Mouse (Mus musculus): ENCODE measurements around the gene Pcyt1a. TPM values are rescaled to one million over a fixed set of nuclear protein-coding genes. Genes with fewer than 3 reads are reported as not detected.

Gene Pcyt1a
- polyA plus RNA-seq, 1 experiment from 2014 or later: 37.0 TPM

- no peak overlapping the region for H3K9ac ChIP-seq (ENCODE audit: low read depth, low read length)
- H3K4me1 ChIP-seq (replicated peaks; ENCODE audit: control insufficient read depth, insufficient read depth, low read length): peaks cover 63% of the 10 kb centered on the region
- H3K27ac ChIP-seq (ENCODE audit: low read depth, low read length): peak overlapping the region; percentile 97
- 86% methylated on average over 8 of the region's 8 CpGs for WGBS
- ATAC-seq (replicated peaks; ENCODE audit: low FRiP score) (no peak), DNase-seq (ENCODE audit: low spot score) (no peak)
- H3K27me3 ChIP-seq (replicated peaks; ENCODE audit: control insufficient read depth, insufficient read depth, low read length): no peaks in the 10 kb centered on the region
- H3K36me3 ChIP-seq (ENCODE audit: control insufficient read depth, insufficient read depth, low read length): no peaks in the 10 kb centered on the region
- H3K9me3 ChIP-seq (ENCODE audit: control insufficient read depth, low read length): no peaks in the 10 kb centered on the region
- no peak overlapping the region for H3K4me3 ChIP-seq (ENCODE audit: low read depth, low read length)
- 0 out of 2 replicates have a peak overlapping the region, but pooled peaks have one; percentile 6 for H3K4me2 ChIP-seq
These were observed 81.2 kb downstream of the Pcyt1a start for GRCm38 (mm10) chr16:32511827-32512490.

GRCm38 (mm10) chr16:32512921-32513320 is 82.2 kb downstream of the Pcyt1a start:
- Histone ChIP-seq H3K4me1 (replicated peaks; ENCODE audit: control insufficient read depth, insufficient read depth, low read length) (peaks cover 55% of the 10 kb centered on the region), H3K9me3 (ENCODE audit: control insufficient read depth, low read length) (no peaks in the 10 kb centered on the region), H3K4me2 (no peak overlapping the region), H3K9ac (ENCODE audit: low read depth, low read length) (peak overlapping the region; percentile 17; the same call in 1 of the 2 replicates), H3K27ac (ENCODE audit: low read depth, low read length) (peak overlapping the region; percentile 13; the same call in 1 of the 2 replicates), H3K36me3 (ENCODE audit: control insufficient read depth, insufficient read depth, low read length) (no peaks in the 10 kb centered on the region), H3K27me3 (replicated peaks; ENCODE audit: control insufficient read depth, insufficient read depth, low read length) (no peaks in the 10 kb centered on the region), H3K4me3 (ENCODE audit: low read depth, low read length) (no peak overlapping the region)
- 84% methylated on average over 3 of the region's 3 CpGs for WGBS
- DNase-seq (ENCODE audit: low spot score) (no peak), ATAC-seq (replicated peaks; ENCODE audit: low FRiP score) (no peak)

- no peak for DNase-seq (ENCODE audit: low spot score)
- Histone ChIP-seq H3K4me3 (ENCODE audit: low read depth, low read length) (no peak overlapping the region), H3K27me3 (replicated peaks; ENCODE audit: control insufficient read depth, insufficient read depth, low read length) (no peaks in the 10 kb centered on the region), H3K27ac (ENCODE audit: low read depth, low read length) (no peak overlapping the region), H3K9me3 (ENCODE audit: control insufficient read depth, low read length) (no peaks in the 10 kb centered on the region), H3K9ac (ENCODE audit: low read depth, low read length) (no peak overlapping the region), H3K36me3 (ENCODE audit: control insufficient read depth, insufficient read depth, low read length) (no peaks in the 10 kb centered on the region), H3K4me1 (replicated peaks; ENCODE audit: control insufficient read depth, insufficient read depth, low read length) (peaks cover 52% of the 10 kb centered on the region), H3K4me2 (no peak overlapping the region)
- WGBS: 95% methylated on average over 6 of the region's 6 CpGs
- ATAC-seq (replicated peaks; ENCODE audit: low FRiP score): no peak
These were observed 82.7 kb downstream of the Pcyt1a start for GRCm38 (mm10) chr16:32513401-32513800.

- H3K9ac ChIP-seq (ENCODE audit: low read depth, low read length): no peak overlapping the region
- 89% methylated on average over 6 of the region's 6 CpGs for WGBS
- H3K4me3 ChIP-seq (ENCODE audit: low read depth, low read length): no peak overlapping the region
- no peaks in the 10 kb centered on the region for H3K27me3 ChIP-seq (replicated peaks; ENCODE audit: control insufficient read depth, insufficient read depth, low read length)
- DNase-seq (ENCODE audit: low spot score): no peak
- peaks cover 47% of the 10 kb centered on the region for H3K4me1 ChIP-seq (replicated peaks; ENCODE audit: control insufficient read depth, insufficient read depth, low read length)
- no peak overlapping the region for H3K4me2 ChIP-seq
- no peaks in the 10 kb centered on the region for H3K36me3 ChIP-seq (ENCODE audit: control insufficient read depth, insufficient read depth, low read length)
- no peak for ATAC-seq (replicated peaks; ENCODE audit: low FRiP score)
- H3K9me3 ChIP-seq (ENCODE audit: control insufficient read depth, low read length): no peaks in the 10 kb centered on the region
- H3K27ac ChIP-seq (ENCODE audit: low read depth, low read length): 0 out of 2 replicates have a peak overlapping the region, but pooled peaks have one; percentile 16
These were observed 83.2 kb downstream of the Pcyt1a start for GRCm38 (mm10) chr16:32513948-32514347.

- Histone ChIP-seq H3K27ac (ENCODE audit: low read depth, low read length) (peak overlapping the region; percentile 65; the same call in 1 of the 2 replicates), H3K4me3 (ENCODE audit: low read depth, low read length) (no peak overlapping the region), H3K9ac (ENCODE audit: low read depth, low read length) (peak overlapping the region; percentile 55), H3K27me3 (replicated peaks; ENCODE audit: control insufficient read depth, insufficient read depth, low read length) (no peaks in the 10 kb centered on the region), H3K4me1 (replicated peaks; ENCODE audit: control insufficient read depth, insufficient read depth, low read length) (peaks cover 41% of the 10 kb centered on the region), H3K4me2 (peak overlapping the region; percentile 52), H3K9me3 (ENCODE audit: control insufficient read depth, low read length) (no peaks in the 10 kb centered on the region), H3K36me3 (ENCODE audit: control insufficient read depth, insufficient read depth, low read length) (no peaks in the 10 kb centered on the region)
- peak; percentile 82 for ATAC-seq (replicated peaks; ENCODE audit: low FRiP score)
- WGBS: 33% methylated on average over 21 of the region's 21 CpGs
- peak; percentile 64 for DNase-seq (ENCODE audit: low spot score)
These were observed 85.6 kb downstream of the Pcyt1a start for GRCm38 (mm10) chr16:32516006-32516962.

- ATAC-seq (replicated peaks; ENCODE audit: low FRiP score): no peak
- no peak overlapping the region for H3K4me2 ChIP-seq
- WGBS: 78% methylated on average over 12 of the region's 12 CpGs
- H3K4me3 ChIP-seq (ENCODE audit: low read depth, low read length): no peak overlapping the region
- H3K9ac ChIP-seq (ENCODE audit: low read depth, low read length): no peak overlapping the region
- H3K27ac ChIP-seq (ENCODE audit: low read depth, low read length): no peak overlapping the region
- H3K36me3 ChIP-seq (ENCODE audit: control insufficient read depth, insufficient read depth, low read length): no peaks in the 10 kb centered on the region
- DNase-seq (ENCODE audit: low spot score): no peak
- H3K4me1 ChIP-seq (replicated peaks; ENCODE audit: control insufficient read depth, insufficient read depth, low read length): peaks cover 24% of the 10 kb centered on the region
- H3K27me3 ChIP-seq (replicated peaks; ENCODE audit: control insufficient read depth, insufficient read depth, low read length): no peaks in the 10 kb centered on the region
- H3K9me3 ChIP-seq (ENCODE audit: control insufficient read depth, low read length): no peaks in the 10 kb centered on the region
These were observed 87.2 kb downstream of the Pcyt1a start for GRCm38 (mm10) chr16:32517785-32518481.

GRCm38 (mm10) chr16:32519656-32520371 is 89.1 kb downstream of the Pcyt1a start:
- ATAC-seq (replicated peaks; ENCODE audit: low FRiP score) (peak; percentile 61), DNase-seq (ENCODE audit: low spot score) (peak; percentile 33)
- Histone ChIP-seq H3K4me3 (ENCODE audit: low read depth, low read length) (no peak overlapping the region), H3K27me3 (replicated peaks; ENCODE audit: control insufficient read depth, insufficient read depth, low read length) (no peaks in the 10 kb centered on the region), H3K9ac (ENCODE audit: low read depth, low read length) (no peak overlapping the region), H3K4me1 (replicated peaks; ENCODE audit: control insufficient read depth, insufficient read depth, low read length) (peaks cover 25% of the 10 kb centered on the region), H3K4me2 (no peak overlapping the region; the same call in 1 of the 2 replicates), H3K27ac (ENCODE audit: low read depth, low read length) (peak overlapping the region; percentile 26), H3K36me3 (ENCODE audit: control insufficient read depth, insufficient read depth, low read length) (no peaks in the 10 kb centered on the region), H3K9me3 (ENCODE audit: control insufficient read depth, low read length) (no peaks in the 10 kb centered on the region)
- 68% methylated on average over 15 of the region's 15 CpGs for WGBS

- no peaks in the 10 kb centered on the region for H3K36me3 ChIP-seq (ENCODE audit: control insufficient read depth, insufficient read depth, low read length)
- WGBS: 39% methylated on average over 9 of the region's 9 CpGs
- H3K4me3 ChIP-seq (ENCODE audit: low read depth, low read length): no peak overlapping the region
- no peak overlapping the region; the same call in 1 of the 2 replicates for H3K4me2 ChIP-seq
- ATAC-seq (replicated peaks; ENCODE audit: low FRiP score) (peak; percentile 65), DNase-seq (ENCODE audit: low spot score) (no peak)
- H3K9me3 ChIP-seq (ENCODE audit: control insufficient read depth, low read length): no peaks in the 10 kb centered on the region
- H3K9ac ChIP-seq (ENCODE audit: low read depth, low read length): no peak overlapping the region
- H3K27me3 ChIP-seq (replicated peaks; ENCODE audit: control insufficient read depth, insufficient read depth, low read length): no peaks in the 10 kb centered on the region
- peaks cover 25% of the 10 kb centered on the region for H3K4me1 ChIP-seq (replicated peaks; ENCODE audit: control insufficient read depth, insufficient read depth, low read length)
- peak overlapping the region; percentile 26; the same call in 1 of the 2 replicates for H3K27ac ChIP-seq (ENCODE audit: low read depth, low read length)
These were observed 89.6 kb downstream of the Pcyt1a start for GRCm38 (mm10) chr16:32520372-32520748.
